Mouse (Mus musculus) bone marrow macrophage, adult 2 months (primary cell): ENCODE results near the gene Mars. TPM values are rescaled to one million over a fixed set of nuclear protein-coding genes. Genes with fewer than 3 reads are reported as not detected.
"Not testable (repeated sequence)": the region's sequence is repeated elsewhere in the genome, so short reads cannot be mapped to it uniquely, and the experiment has no call there.

Experiments used
- H3K27ac ChIP-seq: 2 replicates; pipeline ENCODE4 v1.5.1; 2012; ENCODE audit warnings: low read depth, low read length; ENCODE audit not compliant: insufficient read depth
- H3K4me1 ChIP-seq: 2 replicates; pipeline ENCODE4 v1.6.1; 2012; ENCODE audit warnings: low read length; ENCODE audit not compliant: control insufficient read depth, insufficient read depth
- H3K4me3 ChIP-seq: 2 replicates; pipeline ENCODE4 v1.5.1; 2012; ENCODE audit warnings: mild to moderate bottlenecking, low read length, moderate library complexity; ENCODE audit not compliant: insufficient read depth
- CTCF ChIP-seq: IDR thresholded peaks from 2 replicates; pipeline ENCODE4 v1.5.1; 2012; ENCODE audit warnings: low read depth, mild to moderate bottlenecking, low read length, moderate library complexity
- POLR2A ChIP-seq: IDR thresholded peaks from 2 replicates; pipeline ENCODE4 v1.6.1; 2012; ENCODE audit warnings: mild to moderate bottlenecking, low read depth, low read length, borderline replicate concordance
- polyA plus RNA-seq: library from polyadenylated mRNA; stranded (reverse); fragments of >200 nt; gene quantifications from 2 replicates; pipeline ENCODE4 v1.2.4, GENCODE M21; 2012; ENCODE audit not compliant: missing spikeins, insufficient read depth, insufficient read length

Mars gene
- polyA plus RNA-seq, 1 experiment: 34.9 TPM

- Histone ChIP-seq H3K4me1 (peaks cover 29% of the 10 kb centered on the region), H3K27ac (no peak overlapping the region), H3K4me3 (no peak overlapping the region)
- TF ChIP-seq POLR2A: no peak
- no peak for TF ChIP-seq CTCF
These were observed 13.9 kb upstream of the Mars start for GRCm38 (mm10) chr10:127325454-127326016.

- peak overlapping the region; percentile 71 for H3K4me3 ChIP-seq
These were observed 12.9 kb upstream of the Mars start for GRCm38 (mm10) chr10:127324495-127324894.

GRCm38 (mm10) chr10:127323131-127323855, 11.7 kb upstream of the Mars start:
- no peak for TF ChIP-seq CTCF
- TF ChIP-seq POLR2A: no peak
- Histone ChIP-seq H3K4me1 (peaks cover 36% of the 10 kb centered on the region), H3K27ac (peak overlapping the region; percentile 96), H3K4me3 (peak overlapping the region; percentile 71)

More at GRCm38 (mm10) chr10:127324495-127324894, 12.9 kb upstream of the Mars start:
- H3K27ac ChIP-seq: no peak overlapping the region
- H3K4me1 ChIP-seq: peaks cover 33% of the 10 kb centered on the region
- no peak for TF ChIP-seq POLR2A
- TF ChIP-seq CTCF: no peak

GRCm38 (mm10) chr10:127322669-127323068, 11.1 kb upstream of the Mars start:
- H3K27ac ChIP-seq: peak overlapping the region; percentile 96
- TF ChIP-seq CTCF (no peak; the same call in 1 of the 2 replicates), POLR2A (no peak)
- peak overlapping the region; percentile 59 for H3K4me3 ChIP-seq
- peaks cover 41% of the 10 kb centered on the region for H3K4me1 ChIP-seq

GRCm38 (mm10) chr10:127322178-127322577, 10.6 kb upstream of the Mars start:
- no peak overlapping the region for H3K27ac ChIP-seq
- no peak overlapping the region for H3K4me3 ChIP-seq
- TF ChIP-seq CTCF (no peak), POLR2A (no peak)
- peaks cover 45% of the 10 kb centered on the region for H3K4me1 ChIP-seq

- TF ChIP-seq POLR2A (no peak), CTCF (no peak)
- Histone ChIP-seq H3K4me3 (peak within 1 kb of the TSS; percentile 59), H3K4me1 (peaks cover 45% of the 10 kb centered on the region), H3K27ac (peak within 1 kb of the TSS; percentile 96)
These were observed 10.0 kb upstream of the Mars start, which contains the start of gene Arhgap9 for GRCm38 (mm10) chr10:127321621-127322020. Gene Arhgap9 (plus strand): TSS chr10:127321964.

GRCm38 (mm10) chr10:127319969-127320368, 8.4 kb upstream of the Mars start:
- TF ChIP-seq POLR2A (no peak), CTCF (no peak)
- H3K27ac ChIP-seq: no peak overlapping the region
- no peak overlapping the region for H3K4me3 ChIP-seq
- H3K4me1 ChIP-seq: peaks cover 38% of the 10 kb centered on the region

GRCm38 (mm10) chr10:127318009-127318408, 6.4 kb upstream of the Mars start:
- peak overlapping the region; percentile 50 for H3K27ac ChIP-seq
- H3K4me1 ChIP-seq: peaks cover 37% of the 10 kb centered on the region
- TF ChIP-seq POLR2A (no peak), CTCF (no peak)
- H3K4me3 ChIP-seq: no peak overlapping the region

- TF ChIP-seq POLR2A: no peak
- no peak for TF ChIP-seq CTCF
- H3K4me3 ChIP-seq: no peak overlapping the region
- no peak overlapping the region for H3K27ac ChIP-seq
- H3K4me1 ChIP-seq: peaks cover 36% of the 10 kb centered on the region
These were observed 5.7 kb upstream of the Mars start for GRCm38 (mm10) chr10:127317277-127317676.

- H3K4me1 ChIP-seq: peaks cover 30% of the 10 kb centered on the region
- not testable (repeated sequence) for H3K27ac ChIP-seq
These were observed 3.4 kb upstream of the Mars start for GRCm38 (mm10) chr10:127314950-127315349.

GRCm38 (mm10) chr10:127313516-127313915, 1.9 kb upstream of the Mars start:
- peaks cover 31% of the 10 kb centered on the region for H3K4me1 ChIP-seq
- not testable (repeated sequence) for H3K27ac ChIP-seq, H3K4me3 ChIP-seq

More at GRCm38 (mm10) chr10:127314950-127315349, 3.4 kb upstream of the Mars start:
- not testable (repeated sequence) for H3K4me3 ChIP-seq
